Mouse (Mus musculus): ENCODE results near the gene Gm5426.
"Not testable (repeated sequence)": the region's sequence is repeated elsewhere in the genome, so short reads cannot be mapped to it uniquely, and the experiment has no call there.

Gm5426 gene

DNA sequence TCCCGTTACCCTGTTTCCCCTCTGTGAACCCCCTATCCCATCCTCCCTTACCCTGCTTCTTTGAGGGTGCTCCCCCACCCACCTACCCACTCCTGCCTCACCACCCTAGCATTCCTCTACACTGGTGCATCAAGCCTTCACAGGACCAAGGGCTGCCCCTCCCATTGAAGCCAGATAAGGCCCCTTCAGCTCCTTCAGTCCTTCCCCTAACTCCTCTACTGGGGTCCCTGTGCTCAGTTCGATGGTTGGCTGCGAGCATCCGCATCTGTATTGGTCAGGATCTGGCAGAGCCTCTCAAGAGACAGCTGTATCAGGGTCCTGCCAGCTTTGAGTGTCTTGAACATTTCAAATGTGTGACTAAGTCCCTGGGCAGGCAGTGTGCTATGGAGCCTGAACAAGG, 2.9 kb downstream of the Gm5426 start:
- DNase-seq, result not testable (repeated sequence)

DNA sequence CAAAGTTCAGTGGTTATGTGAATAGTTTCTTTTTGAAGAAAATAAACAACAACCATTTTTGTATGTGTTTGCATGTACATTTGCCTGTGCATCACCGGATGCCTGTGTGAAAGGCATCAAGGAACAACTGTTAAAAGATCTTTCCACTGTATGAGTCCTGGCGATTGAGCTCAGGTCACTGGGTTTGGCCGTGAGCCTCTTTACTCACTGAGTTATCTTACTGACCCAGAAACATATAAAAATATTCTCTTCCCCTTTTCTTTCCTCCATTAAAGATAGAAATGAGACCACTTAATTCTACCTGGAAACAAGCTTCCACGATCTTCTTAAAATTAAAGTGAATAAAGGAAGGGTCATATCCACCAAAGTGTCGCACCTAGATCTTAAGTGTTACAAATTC, 10.2 kb downstream of the Gm5426 start:
- DNase-seq, result no peak

DNA sequence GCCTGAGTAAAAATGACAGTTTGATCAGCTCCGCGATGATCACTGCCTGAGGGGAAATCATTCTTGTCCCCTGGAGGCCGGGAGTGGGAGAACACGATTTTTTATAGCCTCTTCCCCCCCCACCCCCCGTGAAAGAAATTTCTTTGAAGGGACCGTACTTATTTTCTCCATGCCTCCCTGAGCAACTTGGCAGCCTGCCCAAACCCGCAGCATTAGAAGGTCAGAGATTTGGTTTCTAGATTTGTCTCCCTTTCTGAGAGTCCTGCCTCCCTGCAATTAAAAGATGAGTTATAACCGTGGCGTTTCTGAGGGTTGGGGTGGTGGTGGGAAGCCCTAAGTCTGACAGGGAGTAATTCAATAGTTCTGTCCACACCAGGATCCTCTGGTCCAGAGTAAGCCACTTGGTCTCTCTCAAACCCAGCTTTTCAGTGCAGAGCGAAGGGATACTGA, 11.9 kb downstream of the Gm5426 start:
- DNase-seq, result peak; percentile 88 to 90

DNA sequence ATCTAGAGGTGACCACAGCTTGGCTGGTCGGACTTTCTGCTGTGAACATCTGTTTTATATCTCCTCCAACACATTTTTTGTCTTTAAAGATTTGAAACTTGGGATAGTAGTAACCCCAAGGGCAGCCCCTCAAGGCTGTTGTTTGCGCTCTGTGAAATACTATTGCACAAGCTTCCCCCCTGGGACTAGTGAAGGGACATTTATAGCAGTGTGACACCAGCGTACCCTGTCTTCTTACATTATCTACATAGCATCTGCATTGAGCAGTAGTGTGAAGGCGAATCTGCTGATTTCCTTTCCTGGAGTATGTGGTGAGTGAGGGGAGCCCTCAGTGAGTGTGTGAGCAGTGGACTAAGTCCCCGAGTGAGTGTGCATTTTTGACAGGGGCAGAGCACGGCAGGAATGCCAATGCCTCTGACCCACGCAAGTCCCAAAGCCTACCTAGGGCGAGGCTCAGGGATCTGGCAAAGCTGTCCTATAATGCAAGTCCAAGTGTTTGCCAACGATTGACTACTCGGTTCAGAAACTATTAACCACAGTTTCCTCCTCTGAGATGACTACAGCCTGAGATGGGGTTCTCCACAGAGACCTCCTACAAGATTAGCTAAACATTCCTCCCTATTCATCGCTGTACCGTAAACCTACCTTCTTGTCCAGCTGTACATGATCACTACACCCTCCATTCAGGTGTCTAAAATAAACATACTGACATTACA, 14.2 kb downstream of the Gm5426 start:
- DNase-seq, result peak; percentile 8 to 25

DNA sequence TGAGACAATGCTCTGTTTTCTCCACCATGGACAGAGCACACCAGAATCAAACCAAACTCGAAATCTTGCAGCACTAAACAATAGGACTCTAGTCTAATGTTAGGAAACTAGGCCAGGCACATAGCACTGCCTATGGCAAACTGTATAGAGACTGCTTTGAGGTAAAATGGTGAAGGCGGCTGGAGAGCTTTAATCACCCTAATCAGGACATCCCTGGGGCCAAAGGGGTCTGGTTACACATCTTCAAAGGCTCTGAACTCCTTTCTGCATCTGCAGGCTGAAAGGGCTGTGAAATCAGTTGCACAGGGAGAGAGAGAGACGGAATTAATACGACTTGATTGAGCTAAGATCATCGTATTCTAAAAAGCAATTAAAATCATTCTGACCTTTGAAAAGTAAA, 16.9 kb downstream of the Gm5426 start:
- no peak for DNase-seq

GRCm38 (mm10) chr10:96162975-96163706, 26.7 kb downstream of the Gm5426 start:
- no peak for DNase-seq

DNA sequence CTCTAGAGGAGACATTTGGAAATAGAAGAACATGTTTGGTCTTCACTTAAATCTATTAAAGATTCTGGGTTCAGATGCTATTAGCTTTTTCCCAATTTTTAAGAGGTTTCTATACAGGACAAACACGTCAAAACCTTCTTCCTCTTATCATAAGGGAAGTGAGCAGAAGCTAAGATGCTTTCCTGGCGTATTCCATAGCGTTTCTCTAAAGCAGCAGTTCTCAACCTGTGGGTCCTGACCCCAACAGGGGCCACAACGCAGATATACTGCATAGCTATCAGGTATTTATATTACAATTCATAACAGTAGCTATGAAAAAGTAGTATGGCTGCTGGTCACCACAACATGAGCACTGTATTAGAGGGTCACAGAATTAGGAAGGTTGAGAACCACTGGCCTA, 27.4 kb downstream of the Gm5426 start:
- DNase-seq, result no peak

DNA sequence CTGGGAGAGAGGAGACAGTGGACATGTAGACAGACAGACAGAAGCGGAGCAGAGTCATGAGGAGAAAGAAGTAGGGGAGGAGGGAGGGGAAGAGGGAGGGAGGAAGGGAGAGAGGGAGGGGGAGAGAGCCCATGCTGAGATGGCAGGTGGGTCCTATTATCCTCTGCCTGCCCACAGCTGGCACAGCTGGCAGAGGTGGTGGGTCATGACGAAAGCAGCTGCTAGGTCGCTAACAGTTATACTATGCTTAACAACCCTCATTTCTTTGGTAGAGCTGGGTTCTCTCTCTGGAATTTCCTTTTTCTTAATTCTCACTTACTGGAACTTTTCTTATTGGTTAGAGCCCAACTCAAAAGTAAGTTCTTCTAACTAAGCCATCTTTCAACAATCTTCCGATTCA, 28.9 kb downstream of the Gm5426 start:
- DNase-seq, result no peak

GRCm38 (mm10) chr10:96168998-96169397, 32.6 kb downstream of the Gm5426 start:
- DNase-seq, result no peak

DNA sequence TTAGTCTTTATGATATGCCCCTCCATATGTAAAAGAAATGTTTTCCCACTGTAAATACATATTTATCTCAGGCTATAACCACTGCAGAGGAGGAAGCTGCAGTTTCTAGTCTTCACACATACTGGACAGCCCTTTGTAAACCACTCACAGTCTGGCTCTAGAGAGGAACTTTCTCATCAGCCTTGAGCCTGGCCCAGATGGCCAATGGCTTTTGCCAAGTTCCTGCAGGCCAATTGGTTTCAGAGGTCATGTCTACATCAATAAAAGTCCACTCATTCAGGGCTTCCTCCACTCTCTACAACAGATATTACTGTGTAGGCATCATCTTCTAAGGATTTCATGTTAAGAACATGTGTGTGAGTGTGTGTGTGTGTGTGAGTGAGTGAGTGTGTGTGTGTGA, 35.1 kb downstream of the Gm5426 start:
- DNase-seq, result no peak

DNA sequence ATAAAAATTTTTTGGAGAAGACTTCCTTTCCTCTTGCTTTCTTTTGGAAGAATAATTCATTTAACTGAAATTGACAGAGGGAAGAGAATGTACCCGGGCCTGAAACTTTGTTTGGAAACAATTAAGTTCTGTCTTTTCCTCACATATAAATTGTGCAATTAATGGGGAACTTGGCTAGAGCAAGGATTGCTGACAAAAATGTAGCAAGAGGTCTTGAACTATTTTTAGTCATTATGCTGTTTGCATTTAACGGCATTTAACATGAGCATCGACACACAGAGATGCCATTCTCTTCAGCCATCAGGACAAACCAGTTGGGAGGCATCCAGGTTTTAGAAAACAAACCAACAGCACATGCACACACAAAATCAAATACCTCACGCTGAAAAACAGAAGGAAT, 36.6 kb downstream of the Gm5426 start:
- no peak for DNase-seq

DNA sequence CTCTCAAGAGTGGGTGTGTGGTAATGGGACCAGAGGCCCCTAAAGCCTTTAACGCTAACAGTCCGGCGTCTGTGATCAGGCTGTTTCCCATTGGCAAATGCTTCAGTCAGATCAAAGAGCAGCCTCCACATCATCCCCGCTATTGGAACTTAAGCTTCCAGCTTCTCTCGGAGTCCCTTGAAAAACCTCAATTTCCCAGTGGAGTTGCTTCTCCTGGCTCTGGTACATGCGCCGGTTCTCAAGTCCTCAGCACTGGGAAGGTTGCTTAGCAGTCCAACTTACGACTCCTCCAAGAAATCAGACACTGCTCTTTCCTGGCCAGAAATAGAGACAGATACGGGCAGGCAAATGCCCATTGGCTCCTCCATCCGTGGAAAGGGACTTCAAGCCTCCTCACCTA, 37.4 kb downstream of the Gm5426 start:
- no peak for DNase-seq

DNA sequence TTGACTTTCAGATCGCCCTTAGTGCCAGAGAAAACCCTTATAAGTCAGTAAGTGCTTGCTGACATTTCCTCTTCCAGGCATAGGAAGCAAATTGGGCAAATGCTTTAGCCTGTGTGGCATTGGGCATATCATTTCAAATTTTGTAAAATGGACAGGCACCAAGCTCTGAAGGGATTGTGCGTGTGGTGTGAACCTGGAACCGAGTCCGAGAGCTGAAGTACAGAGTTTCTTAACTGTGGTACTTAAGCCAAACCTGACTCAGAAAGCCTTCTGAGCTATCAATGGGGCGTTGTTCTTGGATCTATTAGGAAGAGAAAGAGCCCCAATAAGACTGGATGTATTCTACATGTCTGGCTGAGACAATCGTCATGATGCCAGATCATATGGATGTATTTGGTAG, 40.5 kb downstream of the Gm5426 start:
- no peak for DNase-seq

DNA sequence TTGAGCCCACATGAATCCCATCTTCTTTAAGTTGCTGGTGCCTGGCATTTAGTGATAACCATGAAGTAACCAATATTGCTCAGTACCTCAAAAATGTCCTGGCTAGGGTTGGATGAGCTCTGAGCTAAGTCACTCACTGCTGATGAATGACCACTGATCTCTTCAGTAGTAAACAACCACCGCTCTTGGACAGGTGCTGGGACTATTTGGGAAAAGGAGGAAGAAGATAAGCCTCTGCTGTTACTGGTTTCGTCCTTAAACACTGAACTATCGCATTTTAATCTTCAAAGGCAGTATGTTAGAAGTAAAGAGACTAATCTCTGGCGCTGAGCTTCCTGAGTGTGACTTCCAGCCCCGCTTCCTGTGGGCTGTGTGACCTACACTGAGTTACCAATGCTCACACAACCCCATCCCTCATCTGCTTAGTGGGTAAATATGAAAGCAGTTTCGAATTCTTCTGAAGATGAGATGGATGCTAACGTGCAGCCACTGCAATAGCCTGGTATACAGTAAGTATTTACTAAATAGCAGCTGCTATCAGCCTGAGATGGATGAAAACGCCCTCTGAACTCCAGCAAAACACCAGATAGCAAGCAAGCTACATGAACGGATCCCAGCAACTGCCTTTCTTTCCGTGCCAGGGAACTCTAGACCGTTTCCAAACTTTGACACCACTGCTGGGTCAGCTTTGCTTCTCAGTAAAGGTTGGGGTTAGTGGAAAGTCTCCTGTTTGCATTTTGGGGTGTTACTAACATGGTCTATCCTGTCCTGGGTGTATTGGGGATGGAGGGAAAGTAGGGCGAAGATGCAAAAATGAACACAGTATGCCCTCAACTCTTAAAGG, 44.4 kb downstream of the Gm5426 start:
- no peak for DNase-seq

- no peak for DNase-seq
Observed at GRCm38 (mm10) chr10:96181398-96181790, 45.0 kb downstream of the Gm5426 start.

GRCm38 (mm10) chr10:96181883-96182628, 45.7 kb downstream of the Gm5426 start:
- no peak for DNase-seq

DNA sequence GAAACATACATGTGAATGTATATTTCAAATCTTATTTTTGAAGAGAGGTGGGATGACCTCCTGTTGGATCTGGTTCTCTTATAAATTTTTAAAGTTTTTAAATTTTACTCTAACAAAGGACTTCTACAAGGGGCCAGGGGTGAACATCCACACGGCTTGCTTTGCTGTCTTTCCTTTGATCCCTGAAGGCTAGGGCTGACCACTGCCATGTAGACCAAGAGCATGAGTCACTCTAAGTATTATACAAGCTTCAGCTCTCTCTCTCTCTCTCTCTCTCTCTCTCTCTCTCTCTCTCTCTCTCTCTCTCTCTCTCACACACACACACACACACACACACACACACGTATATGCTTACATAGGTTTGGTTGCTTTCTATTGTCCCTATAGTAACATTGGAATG, 48.6 kb downstream of the Gm5426 start:
- DNase-seq, result no peak

- no peak for DNase-seq
Observed at GRCm38 (mm10) chr10:96185601-96186000, 49.2 kb downstream of the Gm5426 start.
